Mouse (Mus musculus) limb, embryonic 12.5 days (tissue): ENCODE measurements at regions not wholly inside any gene's neighbourhood (a gene's known extent, or its start where the extent isn't known, plus 50 kb on each side); places are given as distances from the start of the nearest gene placed in this dataset.

Experiments
- ATAC-seq: fragments of 200-750 bp; cut with Nextera tagmentation; 2 replicates; pipeline ENCODE4 v1.8.0; 2017; ENCODE audit warnings: low read depth, moderate TSS enrichment; ENCODE audit not compliant: insufficient number of reproducible peaks, insufficient read depth, low FRiP score, low TSS enrichment
- H3K27ac ChIP-seq: fragments of 300-500 bp; sonication (generic); 2 replicates; pipeline ENCODE4 v1.5.1; 2016; ENCODE audit warnings: mild to moderate bottlenecking, moderate library complexity
- H3K27me3 ChIP-seq: fragments of 300-500 bp; sonication (generic); 2 replicates; pipeline ENCODE4 v1.6.1; 2016; ENCODE audit warnings: mild to moderate bottlenecking, moderate library complexity
- H3K36me3 ChIP-seq: fragments of 300-500 bp; sonication (generic); 2 replicates; pipeline ENCODE4 v1.6.1; 2016; ENCODE audit warnings: mild to moderate bottlenecking, moderate library complexity
- H3K4me1 ChIP-seq: fragments of 300-500 bp; sonication (generic); replicated peaks from 2 replicates; pipeline ENCODE4 v1.6.1; 2016
- H3K4me2 ChIP-seq: fragments of 300-500 bp; sonication (generic); 2 replicates; pipeline ENCODE4 v1.6.1; 2016; ENCODE audit warnings: mild to moderate bottlenecking, moderate library complexity
- H3K4me3 ChIP-seq: fragments of 300-500 bp; sonication (generic); replicated peaks from 2 replicates; pipeline ENCODE4 v1.5.1; 2016; ENCODE audit warnings: mild to moderate bottlenecking
- H3K9ac ChIP-seq: fragments of 300-500 bp; sonication (generic); replicated peaks from 2 replicates; pipeline ENCODE4 v1.6.1; 2016; ENCODE audit warnings: mild to moderate bottlenecking, moderate library complexity
- H3K9me3 ChIP-seq: fragments of 300-500 bp; sonication (generic); 2 replicates; pipeline ENCODE4 v1.6.1; 2016; ENCODE audit warnings: mild to moderate bottlenecking, moderate library complexity
- WGBS: fragments of 180-500 bp; shearing (Covaris S2); methylation state at CpG from one replicate; pipeline ENCODE4 v1.1.7; 2016; 5-methylcytosine and 5-hydroxymethylcytosine counted together

- WGBS: 73% methylated on average over 13 of the region's 13 CpGs
- no peak overlapping the region for H3K4me2 ChIP-seq
- no peaks in the 10 kb centered on the region for H3K9me3 ChIP-seq
- peaks cover 24% of the 10 kb centered on the region for H3K27me3 ChIP-seq
- no peak overlapping the region for H3K4me3 ChIP-seq
- no peak for ATAC-seq
- H3K9ac ChIP-seq: no peak overlapping the region
- H3K36me3 ChIP-seq: no peaks in the 10 kb centered on the region
- H3K4me1 ChIP-seq: peaks cover 6% of the 10 kb centered on the region
- H3K27ac ChIP-seq: no peak overlapping the region
Observed at GRCm38 (mm10) chr3:38397615-38397956, 87.1 kb downstream of the Ankrd50 start.

- H3K27ac ChIP-seq: no peak overlapping the region
- WGBS: 4% methylated on average over 20 of the region's 20 CpGs
- H3K36me3 ChIP-seq: no peaks in the 10 kb centered on the region
- H3K4me1 ChIP-seq: peaks cover 6% of the 10 kb centered on the region
- no peak overlapping the region for H3K9ac ChIP-seq
- ATAC-seq: no peak
- H3K4me3 ChIP-seq: peak overlapping the region; percentile 25
- no peaks in the 10 kb centered on the region for H3K9me3 ChIP-seq
- peak overlapping the region; percentile 48 for H3K4me2 ChIP-seq
- peaks cover 24% of the 10 kb centered on the region for H3K27me3 ChIP-seq
Observed at GRCm38 (mm10) chr3:38396760-38397614, 87.7 kb downstream of the Ankrd50 start.

GRCm38 (mm10) chr3:38394308-38394707 is 90.3 kb downstream of the Ankrd50 start:
- no peaks in the 10 kb centered on the region for H3K36me3 ChIP-seq
- peaks cover 6% of the 10 kb centered on the region for H3K4me1 ChIP-seq
- H3K4me2 ChIP-seq: no peak overlapping the region
- no peak overlapping the region for H3K9ac ChIP-seq
- no peak for ATAC-seq
- peaks cover 24% of the 10 kb centered on the region for H3K27me3 ChIP-seq
- H3K9me3 ChIP-seq: no peaks in the 10 kb centered on the region
- H3K4me3 ChIP-seq: no peak overlapping the region
- H3K27ac ChIP-seq: no peak overlapping the region
- WGBS: 80% methylated on average over 4 of the region's 4 CpGs

DNA sequence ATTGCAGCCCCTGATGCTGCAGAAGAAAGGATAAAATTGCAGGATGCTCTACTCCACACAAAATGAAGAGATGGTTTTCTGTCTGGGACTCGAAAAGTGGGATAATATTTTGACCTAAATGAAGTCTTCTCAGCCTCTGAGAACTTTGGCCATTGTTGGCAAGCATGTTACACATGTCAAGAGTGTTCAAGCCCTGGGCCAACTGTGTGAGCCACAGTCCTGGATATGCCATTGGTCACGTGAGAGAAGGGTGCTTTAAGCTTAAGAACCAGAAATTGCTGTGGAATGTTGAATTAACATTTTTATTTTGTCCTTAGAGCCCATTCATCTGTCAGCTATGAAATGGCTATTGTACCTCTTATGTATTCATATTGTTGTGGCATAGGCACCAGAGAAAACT is 95.0 kb downstream of the Ankrd50 start:
- Histone ChIP-seq H3K9ac (no peak overlapping the region), H3K4me2 (no peak overlapping the region), H3K27me3 (no peaks in the 10 kb centered on the region; the same call in 1 of the 2 replicates), H3K27ac (no peak overlapping the region), H3K4me1 (no peaks in the 10 kb centered on the region), H3K9me3 (no peaks in the 10 kb centered on the region), H3K4me3 (no peak overlapping the region), H3K36me3 (no peaks in the 10 kb centered on the region)
- 75% methylated on average over 2 of the region's 2 CpGs for WGBS
- ATAC-seq: no peak

DNA sequence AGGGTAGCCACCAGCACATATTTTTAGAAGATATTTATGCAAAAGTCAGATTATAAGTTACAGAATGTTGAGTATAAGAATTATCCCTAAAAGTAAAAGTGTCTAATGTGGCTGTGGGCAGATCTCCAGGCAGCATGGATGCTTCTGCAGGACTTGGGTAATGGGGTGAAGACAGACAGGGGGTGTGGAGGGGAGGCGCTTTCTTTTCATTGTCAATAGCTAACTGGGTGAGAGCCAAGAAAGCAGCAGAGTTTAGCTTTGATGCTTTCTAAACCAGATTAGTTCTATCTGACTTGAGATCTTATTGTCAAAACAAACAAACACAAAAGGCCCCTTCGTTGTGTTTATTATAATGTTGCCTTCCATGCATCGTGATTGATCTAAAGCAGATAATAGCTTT is 95.7 kb downstream of the Ankrd50 start:
- WGBS: 38% methylated on average over 3 of the region's 3 CpGs
- Histone ChIP-seq H3K4me2 (no peak overlapping the region), H3K36me3 (no peaks in the 10 kb centered on the region), H3K27me3 (no peaks in the 10 kb centered on the region), H3K9ac (no peak overlapping the region), H3K4me3 (no peak overlapping the region), H3K4me1 (no peaks in the 10 kb centered on the region), H3K27ac (no peak overlapping the region), H3K9me3 (no peaks in the 10 kb centered on the region)
- no peak for ATAC-seq

DNA sequence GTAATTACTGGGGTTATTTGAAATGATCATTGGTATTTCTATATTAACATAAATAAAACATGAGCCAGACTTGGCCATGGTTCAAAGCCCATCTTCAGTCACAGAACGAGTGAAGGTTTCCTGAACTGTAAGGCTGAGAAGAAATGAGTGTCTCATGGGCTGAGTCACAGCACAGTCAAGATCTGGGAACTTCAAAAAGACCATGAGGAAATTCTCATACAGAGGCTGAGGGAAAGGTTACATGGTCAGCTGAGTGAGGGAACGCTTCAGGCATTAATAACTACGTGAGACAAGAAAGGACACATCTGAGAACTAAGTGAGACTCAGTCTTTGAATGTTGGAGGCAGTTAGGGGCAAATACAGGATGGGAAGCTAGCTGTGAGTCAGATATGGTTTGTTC is 101.9 kb downstream of the Ankrd50 start:
- Histone ChIP-seq H3K9me3 (no peaks in the 10 kb centered on the region), H3K4me3 (no peak overlapping the region), H3K9ac (no peak overlapping the region), H3K27me3 (no peaks in the 10 kb centered on the region), H3K4me2 (no peak overlapping the region), H3K27ac (no peak overlapping the region), H3K36me3 (no peaks in the 10 kb centered on the region), H3K4me1 (no peaks in the 10 kb centered on the region)
- no peak for ATAC-seq
- 83% methylated on average over 3 of the region's 3 CpGs for WGBS

GRCm38 (mm10) chr3:38381623-38382022 is 103.0 kb downstream of the Ankrd50 start:
- Histone ChIP-seq H3K4me3 (no peak overlapping the region), H3K27me3 (no peaks in the 10 kb centered on the region), H3K9me3 (no peaks in the 10 kb centered on the region), H3K4me2 (no peak overlapping the region), H3K4me1 (no peaks in the 10 kb centered on the region), H3K36me3 (no peaks in the 10 kb centered on the region), H3K9ac (no peak overlapping the region), H3K27ac (no peak overlapping the region)
- ATAC-seq: no peak
- WGBS: 78% methylated on average over 5 of the region's 5 CpGs

DNA sequence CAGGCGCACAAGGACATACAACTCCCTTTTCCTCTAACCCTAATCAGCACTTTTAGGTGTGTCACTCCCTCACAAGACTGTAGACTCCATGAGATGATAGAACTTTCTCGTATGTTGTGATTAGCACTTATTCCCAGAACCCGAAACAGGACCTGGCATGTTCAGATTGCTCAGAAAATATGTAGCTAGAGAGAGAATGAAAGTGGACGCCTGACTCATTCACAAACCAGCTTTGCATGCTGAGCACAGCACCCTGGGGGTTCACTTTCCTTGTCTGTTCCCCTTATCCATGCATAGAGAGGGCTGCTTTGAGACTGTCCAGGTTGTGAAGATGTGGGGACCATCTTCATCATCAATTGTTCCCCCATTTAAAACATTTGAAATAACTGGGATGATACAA is 111.0 kb downstream of the Ankrd50 start:
- no peak for ATAC-seq
- Histone ChIP-seq H3K9me3 (no peaks in the 10 kb centered on the region), H3K4me3 (no peak overlapping the region), H3K4me1 (no peaks in the 10 kb centered on the region), H3K36me3 (no peaks in the 10 kb centered on the region), H3K9ac (no peak overlapping the region), H3K4me2 (no peak overlapping the region), H3K27me3 (no peaks in the 10 kb centered on the region), H3K27ac (no peak overlapping the region)
- 80% methylated on average over 4 of the region's 4 CpGs for WGBS

DNA sequence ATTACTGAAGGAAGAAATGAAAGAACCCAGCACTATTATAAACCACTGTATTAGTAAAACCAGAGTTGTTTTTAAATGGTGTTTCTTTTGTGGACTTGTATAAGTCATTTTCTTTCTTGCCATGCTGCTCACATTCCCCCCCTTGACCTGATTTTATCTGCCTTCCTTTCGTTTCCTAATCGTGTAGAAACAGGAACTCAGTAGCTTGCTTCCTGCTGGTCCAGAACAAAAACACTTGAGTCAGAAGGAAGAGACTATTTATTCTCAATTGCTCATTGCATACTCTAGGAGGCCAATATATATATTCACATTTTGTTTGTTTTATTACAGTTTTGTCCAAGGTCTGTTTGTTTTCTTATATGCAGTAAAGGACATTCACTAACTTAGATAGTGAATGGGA is 112.9 kb downstream of the Ankrd50 start:
- WGBS: 60% methylated on average over 2 of the region's 2 CpGs
- Histone ChIP-seq H3K27me3 (no peaks in the 10 kb centered on the region), H3K9ac (no peak overlapping the region), H3K36me3 (no peaks in the 10 kb centered on the region), H3K4me1 (no peaks in the 10 kb centered on the region), H3K4me3 (no peak overlapping the region), H3K4me2 (no peak overlapping the region), H3K27ac (no peak overlapping the region), H3K9me3 (no peaks in the 10 kb centered on the region)
- ATAC-seq: no peak

DNA sequence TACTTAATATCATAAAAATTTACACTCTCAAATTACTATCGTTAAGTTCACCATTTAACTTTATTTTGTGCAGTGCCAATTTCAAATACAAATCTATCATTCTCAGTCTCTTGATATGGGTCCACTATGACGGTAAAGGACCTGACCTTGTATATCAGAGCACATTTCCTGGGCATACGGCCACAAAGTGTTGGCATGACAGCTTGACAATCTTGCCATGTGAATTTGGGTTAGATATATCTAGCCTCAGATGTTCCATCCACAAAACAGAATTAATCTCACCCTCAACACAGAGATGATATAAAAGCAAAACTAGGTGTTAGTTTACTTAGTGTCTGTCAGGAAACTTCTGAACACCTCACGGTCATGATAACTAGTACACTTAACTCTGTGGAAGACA is 120.8 kb downstream of the Ankrd50 start:
- no peak overlapping the region for H3K4me2 ChIP-seq
- H3K4me3 ChIP-seq: no peak overlapping the region
- no peaks in the 10 kb centered on the region for H3K4me1 ChIP-seq
- H3K9me3 ChIP-seq: no peaks in the 10 kb centered on the region
- no peak overlapping the region for H3K9ac ChIP-seq
- H3K27ac ChIP-seq: no peak overlapping the region
- 82% methylated on average over 4 of the region's 4 CpGs for WGBS
- no peaks in the 10 kb centered on the region for H3K27me3 ChIP-seq
- no peak for ATAC-seq
- H3K36me3 ChIP-seq: no peaks in the 10 kb centered on the region

GRCm38 (mm10) chr3:38361411-38361810 is 123.2 kb downstream of the Ankrd50 start:
- H3K4me2 ChIP-seq: no peak overlapping the region
- no peak overlapping the region for H3K4me3 ChIP-seq
- ATAC-seq: no peak
- H3K9ac ChIP-seq: no peak overlapping the region
- H3K36me3 ChIP-seq: no peaks in the 10 kb centered on the region
- no peak overlapping the region for H3K27ac ChIP-seq
- WGBS: 82% methylated on average over 4 of the region's 4 CpGs
- no peaks in the 10 kb centered on the region for H3K4me1 ChIP-seq
- no peaks in the 10 kb centered on the region for H3K9me3 ChIP-seq
- H3K27me3 ChIP-seq: no peaks in the 10 kb centered on the region

GRCm38 (mm10) chr3:38360974-38361373 is 123.7 kb downstream of the Ankrd50 start:
- H3K9ac ChIP-seq: no peak overlapping the region
- no peak for ATAC-seq
- 68% methylated on average over 5 of the region's 5 CpGs for WGBS
- H3K4me1 ChIP-seq: no peaks in the 10 kb centered on the region
- no peak overlapping the region for H3K4me2 ChIP-seq
- no peaks in the 10 kb centered on the region for H3K27me3 ChIP-seq
- no peaks in the 10 kb centered on the region for H3K9me3 ChIP-seq
- no peak overlapping the region for H3K4me3 ChIP-seq
- H3K27ac ChIP-seq: no peak overlapping the region
- no peaks in the 10 kb centered on the region for H3K36me3 ChIP-seq
